Mouse (Mus musculus): ENCODE results near the gene Ech1. TPM values are rescaled to one million over a fixed set of nuclear protein-coding genes. Genes with fewer than 3 reads are reported as not detected.
A peak's percentile ranks its signal among the peaks of the same experiment; 100 is the strongest.

Ech1 gene
- polyA plus RNA-seq, 1 experiment: 865 TPM

DNA sequence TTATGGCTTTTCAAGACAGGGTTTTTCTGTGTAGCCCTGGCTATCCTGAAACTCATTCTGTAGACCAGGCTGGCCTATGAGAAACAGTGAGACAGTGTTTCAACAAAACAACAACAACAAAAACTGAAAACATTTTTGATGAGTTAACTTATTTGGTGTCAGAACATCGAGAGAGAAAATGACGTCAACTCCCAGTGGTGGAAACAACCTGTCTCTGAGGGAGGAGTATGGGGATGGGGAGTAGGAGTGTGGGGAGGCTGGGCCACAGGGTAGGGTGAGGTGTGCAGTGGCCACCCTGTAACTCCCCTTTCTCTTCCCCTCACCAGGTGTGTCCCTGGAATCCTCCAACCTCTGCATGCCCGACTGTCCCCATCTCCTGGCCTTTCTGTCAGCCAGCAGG, 30.5 kb upstream of the Ech1 start:
- Histone ChIP-seq H3K36me3 (ENCODE audit: control insufficient read depth, insufficient read depth, low read length) (no peaks in the 10 kb centered on the region), H3K4me3 (ENCODE audit: insufficient read depth, low read depth, low read length) (no peak overlapping the region), H3K27ac (ENCODE audit: insufficient read depth, low read depth, low read length) (no peak overlapping the region), H3K27me3 (replicated peaks; ENCODE audit: control insufficient read depth, insufficient read depth, low read length) (no peaks in the 10 kb centered on the region), H3K4me1 (ENCODE audit: control insufficient read depth, insufficient read depth, low read length) (peaks cover 3% of the 10 kb centered on the region; the same call in 1 of the 2 replicates)
- DNase-seq: no peak
- TF ChIP-seq POLR2A (IDR thresholded peaks at IDR 0.05; ENCODE audit: low read depth, low read length): no peak
- no peak for TF ChIP-seq CTCF (conservative IDR thresholded peaks at IDR 0.05; ENCODE audit: insufficient read depth, insufficient read length, low read depth, low read length)
- WGBS: 71% methylated on average over 3 of the region's 3 CpGs

DNA sequence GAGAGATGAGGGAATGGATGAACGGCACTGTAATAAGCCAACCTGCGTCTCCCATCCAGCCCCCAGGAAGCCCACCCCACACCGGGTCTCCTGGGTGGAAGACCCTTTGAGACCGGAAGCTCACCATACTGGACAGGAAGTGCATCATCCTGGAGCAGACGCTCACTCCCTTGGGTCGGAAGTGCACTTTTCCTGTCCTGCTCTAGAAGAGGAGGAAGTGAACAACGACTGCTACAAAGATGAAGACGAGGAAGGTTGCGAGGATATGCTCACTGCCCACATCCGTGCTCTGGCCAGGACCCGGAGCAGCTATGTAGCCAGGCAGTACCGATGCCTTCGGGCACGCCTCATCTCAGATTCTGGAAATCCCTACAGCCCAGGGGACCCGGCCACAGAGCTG, 29.2 kb upstream of the Ech1 start:
- Histone ChIP-seq H3K27ac (ENCODE audit: insufficient read depth, low read depth, low read length) (peak overlapping the region; percentile 39), H3K36me3 (ENCODE audit: control insufficient read depth, insufficient read depth, low read length) (no peaks in the 10 kb centered on the region), H3K27me3 (replicated peaks; ENCODE audit: control insufficient read depth, insufficient read depth, low read length) (no peaks in the 10 kb centered on the region), H3K4me3 (ENCODE audit: insufficient read depth, low read depth, low read length) (peak overlapping the region; percentile 30), H3K4me1 (ENCODE audit: control insufficient read depth, insufficient read depth, low read length) (peaks cover 3% of the 10 kb centered on the region; the same call in 1 of the 2 replicates)
- 70% methylated on average over 15 of the region's 15 CpGs for WGBS
- peak; percentile 39 for DNase-seq
- TF ChIP-seq CTCF (conservative IDR thresholded peaks at IDR 0.05; ENCODE audit: insufficient read depth, insufficient read length, low read depth, low read length) (no peak), POLR2A (IDR thresholded peaks at IDR 0.05; ENCODE audit: low read depth, low read length) (no peak)

DNA sequence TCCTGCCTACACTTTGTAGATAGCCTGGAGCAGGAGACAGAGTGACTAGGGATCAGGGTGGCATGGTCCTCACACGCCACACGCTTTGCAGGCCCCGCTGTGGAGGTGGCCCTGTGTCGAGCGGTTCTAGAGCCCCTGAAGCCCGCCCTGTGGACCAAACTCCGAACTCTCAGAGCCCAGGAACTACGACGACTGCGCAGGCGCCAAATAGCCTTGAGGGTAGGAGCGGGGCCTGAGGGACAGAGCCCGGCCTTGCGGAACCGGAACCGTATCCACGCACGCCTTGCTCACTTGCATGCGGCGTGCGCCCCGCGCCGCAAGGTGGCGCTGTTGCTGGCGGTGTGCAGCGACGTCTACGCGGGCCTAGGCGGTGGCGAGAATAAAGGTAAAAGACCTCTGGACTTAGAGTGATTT, 28.4 kb upstream of the Ech1 start:
- Histone ChIP-seq H3K4me3 (ENCODE audit: insufficient read depth, low read depth, low read length) (peak overlapping the region; percentile 30), H3K27ac (ENCODE audit: insufficient read depth, low read depth, low read length) (peak overlapping the region; percentile 39), H3K36me3 (ENCODE audit: control insufficient read depth, insufficient read depth, low read length) (no peaks in the 10 kb centered on the region), H3K27me3 (replicated peaks; ENCODE audit: control insufficient read depth, insufficient read depth, low read length) (no peaks in the 10 kb centered on the region), H3K4me1 (ENCODE audit: control insufficient read depth, insufficient read depth, low read length) (peaks cover 8% of the 10 kb centered on the region; the same call in 1 of the 2 replicates)
- TF ChIP-seq POLR2A (IDR thresholded peaks at IDR 0.05; ENCODE audit: low read depth, low read length) (no peak), CTCF (conservative IDR thresholded peaks at IDR 0.05; ENCODE audit: insufficient read depth, insufficient read length, low read depth, low read length) (peak; percentile 97)
- DNase-seq: peak; percentile 92
- WGBS: 13% methylated on average over 32 of the region's 32 CpGs

DNA sequence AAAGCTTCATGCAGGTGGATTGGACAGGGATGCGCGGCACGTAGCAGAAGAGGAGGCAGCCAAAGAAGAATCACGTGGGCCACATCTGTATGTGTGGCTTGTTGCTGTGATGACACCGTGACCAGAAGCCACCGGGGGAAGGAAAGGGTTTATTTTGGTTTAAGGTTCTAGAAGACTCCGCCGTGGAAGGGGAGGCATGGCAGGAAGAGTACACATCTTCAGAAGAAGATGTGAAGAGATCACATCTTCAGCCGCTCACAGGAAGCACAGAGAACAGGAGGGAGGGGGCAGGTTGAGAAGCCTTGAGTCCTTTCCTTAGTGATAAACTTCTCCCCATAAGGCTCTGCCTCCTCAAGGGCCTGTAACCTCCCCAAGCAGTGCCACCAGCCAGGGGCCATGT, 25.0 kb upstream of the Ech1 start:
- TF ChIP-seq CTCF (conservative IDR thresholded peaks at IDR 0.05; ENCODE audit: insufficient read depth, insufficient read length, low read depth, low read length): no peak
- TF ChIP-seq POLR2A (IDR thresholded peaks at IDR 0.05; ENCODE audit: low read depth, low read length): no peak
- Histone ChIP-seq H3K4me1 (ENCODE audit: control insufficient read depth, insufficient read depth, low read length) (peaks cover 31% of the 10 kb centered on the region), H3K27ac (ENCODE audit: insufficient read depth, low read depth, low read length) (no peak overlapping the region), H3K36me3 (ENCODE audit: control insufficient read depth, insufficient read depth, low read length) (no peaks in the 10 kb centered on the region), H3K4me3 (ENCODE audit: insufficient read depth, low read depth, low read length) (no peak overlapping the region), H3K27me3 (replicated peaks; ENCODE audit: control insufficient read depth, insufficient read depth, low read length) (no peaks in the 10 kb centered on the region)
- DNase-seq: no peak
- 93% methylated on average over 9 of the region's 9 CpGs for WGBS

DNA sequence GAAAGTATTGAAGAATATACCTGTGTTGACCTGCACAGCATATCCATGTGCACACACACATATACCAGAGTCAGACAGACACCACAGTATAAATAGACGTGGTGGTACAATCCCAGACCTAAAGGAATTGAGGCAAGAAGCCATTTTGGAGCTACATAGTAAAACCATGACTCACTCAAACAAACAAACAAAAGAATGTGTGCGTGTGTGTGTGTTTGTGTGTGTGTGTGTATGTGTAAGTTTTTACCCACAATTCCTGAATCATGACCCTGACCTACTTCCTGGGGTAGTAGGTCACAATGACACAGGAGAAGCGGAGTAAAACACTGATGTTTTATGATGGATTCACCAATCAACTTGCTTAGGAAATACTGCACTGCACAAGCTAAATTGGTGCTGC, 23.6 kb upstream of the Ech1 start:
- WGBS: 29% methylated on average over 3 of the region's 3 CpGs
- H3K27ac ChIP-seq (ENCODE audit: insufficient read depth, low read depth, low read length): peak overlapping the region; percentile 97
- no peak overlapping the region for H3K4me3 ChIP-seq (ENCODE audit: insufficient read depth, low read depth, low read length)
- H3K27me3 ChIP-seq (replicated peaks; ENCODE audit: control insufficient read depth, insufficient read depth, low read length): no peaks in the 10 kb centered on the region
- H3K36me3 ChIP-seq (ENCODE audit: control insufficient read depth, insufficient read depth, low read length): no peaks in the 10 kb centered on the region
- no peak for DNase-seq
- H3K4me1 ChIP-seq (ENCODE audit: control insufficient read depth, insufficient read depth, low read length): peaks cover 31% of the 10 kb centered on the region
- TF ChIP-seq POLR2A (IDR thresholded peaks at IDR 0.05; ENCODE audit: low read depth, low read length) (no peak), CTCF (conservative IDR thresholded peaks at IDR 0.05; ENCODE audit: insufficient read depth, insufficient read length, low read depth, low read length) (no peak)

DNA sequence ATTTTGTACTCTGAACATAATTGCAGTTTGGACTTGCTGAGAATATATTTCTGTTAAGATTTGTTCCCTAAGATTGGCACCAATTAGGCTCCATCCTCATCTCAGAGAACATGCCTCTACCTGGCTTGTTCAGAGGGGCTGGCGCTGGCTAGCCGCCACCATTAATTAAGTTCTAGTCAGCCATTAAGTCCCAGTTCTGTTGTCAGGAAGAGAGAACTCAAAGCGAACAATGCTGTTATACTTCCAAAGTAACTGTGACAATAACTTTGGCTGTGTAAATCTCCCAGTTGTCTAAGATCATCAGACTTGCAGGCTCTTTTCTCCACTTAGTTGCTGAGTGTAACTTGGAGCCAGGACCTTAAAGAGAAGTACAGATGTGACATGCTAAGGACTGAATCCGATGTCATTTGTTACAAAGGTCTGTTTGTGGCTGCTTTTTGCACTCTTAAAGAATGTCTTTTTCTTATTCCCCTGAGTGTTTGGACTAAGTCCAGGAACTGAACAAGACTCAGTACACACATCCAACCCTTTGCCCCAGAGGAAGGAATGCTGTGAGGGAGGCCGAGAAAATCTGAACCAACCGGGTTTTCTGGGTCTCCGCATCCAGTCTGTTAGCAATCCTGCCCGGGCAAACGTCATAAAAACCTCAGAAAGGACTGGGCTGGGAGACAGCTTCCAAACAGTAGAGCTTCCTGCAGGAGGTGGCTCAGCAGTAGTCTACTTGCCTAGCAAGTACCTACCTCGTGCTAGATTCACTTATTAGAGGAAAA, 22.9 kb upstream of the Ech1 start:
- Histone ChIP-seq H3K27me3 (replicated peaks; ENCODE audit: control insufficient read depth, insufficient read depth, low read length) (no peaks in the 10 kb centered on the region), H3K4me3 (ENCODE audit: insufficient read depth, low read depth, low read length) (no peak overlapping the region), H3K36me3 (ENCODE audit: control insufficient read depth, insufficient read depth, low read length) (no peaks in the 10 kb centered on the region), H3K27ac (ENCODE audit: insufficient read depth, low read depth, low read length) (peak overlapping the region; percentile 97), H3K4me1 (ENCODE audit: control insufficient read depth, insufficient read depth, low read length) (peaks cover 32% of the 10 kb centered on the region)
- WGBS: 5% methylated on average over 10 of the region's 10 CpGs
- TF ChIP-seq POLR2A (IDR thresholded peaks at IDR 0.05; ENCODE audit: low read depth, low read length): no peak
- no peak; the same call in 1 of the 2 replicates for TF ChIP-seq CTCF (conservative IDR thresholded peaks at IDR 0.05; ENCODE audit: insufficient read depth, insufficient read length, low read depth, low read length)
- DNase-seq: peak; percentile 91

DNA sequence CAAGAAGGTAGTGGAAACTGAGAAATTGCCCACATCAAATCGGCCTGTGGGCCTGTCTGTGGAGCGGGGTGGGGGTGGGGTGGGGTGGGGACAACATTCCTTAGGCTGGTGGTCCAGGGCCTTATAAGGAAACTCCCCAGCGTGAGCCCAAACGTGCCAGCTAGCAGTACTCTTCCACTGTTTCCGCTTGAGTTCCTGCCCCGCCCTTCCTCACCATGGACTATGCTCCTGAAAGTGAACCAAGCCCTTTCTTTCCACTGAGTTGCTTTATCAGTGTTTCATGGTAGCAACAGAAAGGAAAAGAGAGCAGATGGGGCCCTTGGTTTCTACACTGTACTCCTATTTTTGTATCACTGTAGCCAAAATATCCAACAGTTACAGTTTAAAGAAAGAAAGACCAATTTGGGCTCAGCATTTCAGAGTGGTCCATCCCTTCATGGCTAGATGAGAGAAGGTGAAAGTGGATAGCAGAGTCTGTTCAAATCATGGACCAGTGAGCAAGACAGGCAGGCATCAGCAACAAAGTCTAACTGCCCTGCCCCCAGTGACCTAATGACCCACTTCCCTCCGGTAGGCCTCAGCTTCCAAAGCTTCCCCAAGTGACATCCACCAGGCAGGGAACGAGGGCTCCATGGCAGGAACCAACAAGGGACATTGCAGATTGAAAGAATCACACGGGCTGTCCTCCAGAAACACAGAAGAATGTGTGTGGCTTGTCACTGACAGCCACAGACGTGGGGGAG, 22.0 kb upstream of the Ech1 start:
- no peak for TF ChIP-seq CTCF (conservative IDR thresholded peaks at IDR 0.05; ENCODE audit: insufficient read depth, insufficient read length, low read depth, low read length)
- no peak for TF ChIP-seq POLR2A (IDR thresholded peaks at IDR 0.05; ENCODE audit: low read depth, low read length)
- Histone ChIP-seq H3K36me3 (ENCODE audit: control insufficient read depth, insufficient read depth, low read length) (no peaks in the 10 kb centered on the region), H3K4me1 (ENCODE audit: control insufficient read depth, insufficient read depth, low read length) (peaks cover 38% of the 10 kb centered on the region), H3K27me3 (replicated peaks; ENCODE audit: control insufficient read depth, insufficient read depth, low read length) (no peaks in the 10 kb centered on the region), H3K27ac (ENCODE audit: insufficient read depth, low read depth, low read length) (peak overlapping the region; percentile 97), H3K4me3 (ENCODE audit: insufficient read depth, low read depth, low read length) (no peak overlapping the region)
- WGBS: 5% methylated on average over 10 of the region's 10 CpGs
- DNase-seq: peak; percentile 93

Data from kidney, adult 2 months (tissue).